In genomic region chr7:136014706-136015105, GRCm38 (mm10) we compare ENCODE assay signal across 19 mouse cellular contexts.
"Had no signal": no experiment of that assay in that cellular context is flagged by ENCODE, and none has a peak within 500 bp of the region (broad histone marks: within the 10 kb centered on the region; RNA-seq: fewer than 3 reads in every experiment).

No protein-coding gene starts in this region.

- DNase-seq: kidney, adult 8-10 months; kidney, postnatal 36 days; layer of hippocampus, adult 9-11 months; layer of hippocampus, postnatal 36 days; liver; liver, embryonic 13.5 days; liver, postnatal 0 days; lung, postnatal 14 days; right cerebral cortex, adult 18-20 months; right cerebral cortex, postnatal 25 days had no signal

- H3K4me3 ChIP-seq: limb, embryonic 12.5 days; liver, embryonic 13.5 days; lung, embryonic 15.5 days; megakaryocyte, embryonic 14.5 days; midbrain, embryonic 13.5 days had no signal

- ATAC-seq: inflammation-experienced regulatory T-cells, adult 6 months; intestine, postnatal 0 days; liver, postnatal 0 days; midbrain, embryonic 13.5 days had no signal

- H3K27ac ChIP-seq: kidney, postnatal 0 days; limb, embryonic 12.5 days; liver, embryonic 13.5 days; lung, embryonic 15.5 days; macrophage; midbrain, embryonic 13.5 days; stomach, postnatal 0 days had no signal

- H3K36me3 ChIP-seq: limb, embryonic 12.5 days; liver, embryonic 13.5 days; lung, embryonic 15.5 days; midbrain, embryonic 13.5 days had no signal

- H3K9ac ChIP-seq: limb, embryonic 12.5 days; liver, embryonic 13.5 days; liver, postnatal 0 days; lung, embryonic 15.5 days; midbrain, embryonic 13.5 days had no signal

- H3K4me2 ChIP-seq: limb, embryonic 12.5 days; liver, embryonic 13.5 days; lung, embryonic 15.5 days; midbrain, embryonic 13.5 days had no signal

- H3K4me1 ChIP-seq: limb, embryonic 12.5 days; liver, embryonic 13.5 days; lung, embryonic 15.5 days; megakaryocyte, embryonic 14.5 days; midbrain, embryonic 13.5 days had no signal

- H3K9me3 ChIP-seq: liver, embryonic 13.5 days; lung, embryonic 15.5 days; midbrain, embryonic 13.5 days had no signal

- H3K27me3 ChIP-seq: liver, embryonic 13.5 days; lung, embryonic 15.5 days; midbrain, embryonic 13.5 days had no signal
